21 mouse cellular contexts compared by ENCODE assay signal in the genomic region with DNA sequence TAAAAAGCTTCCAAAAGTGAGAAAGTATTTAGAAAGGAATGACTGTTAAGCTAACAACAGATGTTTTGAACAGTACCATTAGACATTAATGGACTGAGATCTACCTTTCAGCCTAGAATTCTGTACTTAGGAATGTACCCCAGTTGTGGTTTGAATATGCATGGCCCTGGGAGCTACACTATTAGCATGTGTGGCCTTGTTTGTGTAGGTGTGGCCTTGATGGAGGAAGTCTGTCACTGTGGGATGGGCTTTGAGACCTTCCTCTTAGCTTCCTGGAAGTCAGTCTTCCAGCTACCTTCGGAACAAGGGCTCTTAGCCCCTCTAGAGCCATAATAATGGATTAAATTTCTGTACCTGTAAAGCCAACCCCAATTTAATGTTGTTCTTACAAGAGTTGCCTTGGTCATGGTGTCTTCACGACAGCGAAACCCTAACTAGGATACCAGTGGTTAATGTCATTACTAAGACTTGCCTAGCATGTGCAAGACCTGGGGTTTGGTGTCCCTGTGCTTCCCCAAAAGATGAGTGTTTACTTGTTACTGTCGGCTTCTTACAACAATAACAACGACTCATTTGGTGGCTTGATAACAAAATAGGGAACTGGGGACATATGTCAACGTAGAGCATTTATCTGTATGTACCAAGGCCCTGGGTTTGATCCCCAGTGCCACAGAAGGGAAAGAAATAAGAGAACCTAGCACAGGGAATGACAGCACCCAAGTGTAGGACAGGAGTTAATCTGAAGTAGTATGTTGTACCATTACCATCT. TPM values are rescaled to one million over a fixed set of nuclear protein-coding genes. Genes with fewer than 3 reads are reported as not detected.
"Had no signal": no experiment of that assay in that cellular context is flagged by ENCODE, and none has a peak within 500 bp of the region (broad histone marks: within the 10 kb centered on the region; RNA-seq: fewer than 3 reads in every experiment).

No protein-coding gene starts in this region.

- H3K4me1 ChIP-seq: limb, embryonic 15.5 days; liver, embryonic 12.5 days; lung, embryonic 15.5 days; midbrain, embryonic 10.5 days; neural tube, embryonic 12.5 days had no signal

- H3K9me3 ChIP-seq: limb, embryonic 15.5 days; liver, embryonic 12.5 days; lung, embryonic 15.5 days; midbrain, embryonic 10.5 days; neural tube, embryonic 12.5 days had no signal

- H3K4me3 ChIP-seq: layer of hippocampus, adult 2 months; left cerebral cortex, adult 2 months; limb, embryonic 15.5 days; liver, embryonic 12.5 days; lung, embryonic 15.5 days; midbrain, embryonic 10.5 days; neural tube, embryonic 12.5 days had no signal

- H3K27ac ChIP-seq: layer of hippocampus, adult 2 months; left cerebral cortex, adult 2 months; limb, embryonic 15.5 days; liver, embryonic 12.5 days; lung, embryonic 15.5 days; midbrain, embryonic 10.5 days; neural tube, embryonic 12.5 days; stomach, postnatal 0 days had no signal

- H3K27me3 ChIP-seq: limb, embryonic 15.5 days; liver, embryonic 12.5 days; lung, embryonic 15.5 days; neural tube, embryonic 12.5 days had no signal

- DNase-seq: kidney, postnatal 10 days; kidney, postnatal 4 days; lung, postnatal 14 days; midbrain, embryonic 14.5 days; right cerebral cortex, postnatal 14 days; thymus, postnatal 4 days had no signal

- H3K9ac ChIP-seq: limb, embryonic 15.5 days; liver, embryonic 12.5 days; lung, embryonic 15.5 days; neural tube, embryonic 12.5 days had no signal

RNA-seq across cellular contexts. Expression of a gene that starts 31.8 kb away (rescaled TPM):
- total RNA-seq: layer of hippocampus, adult 2 months; layer of hippocampus, postnatal 14 days; left cerebral cortex, adult 2 months; left cerebral cortex, postnatal 25 days; megakaryocyte progenitor cell, adult 5-6 weeks had no signal
- polyA plus RNA-seq: kidney, embryonic 14.5 days; limb, embryonic 11.5 days; limb, embryonic 15.5 days; liver, embryonic 12.5 days; liver, embryonic 16.5 days; lung, embryonic 15.5 days; midbrain, embryonic 10.5 days; midbrain, embryonic 14.5 days; neural tube, embryonic 12.5 days; spleen, adult 2 months; stomach, postnatal 0 days had no signal
